Mouse (Mus musculus): ENCODE data around the gene Sh3d21. TPM values are rescaled to one million over a fixed set of nuclear protein-coding genes. Genes with fewer than 3 reads are reported as not detected.
"Not testable (repeated sequence)": the region's sequence is repeated elsewhere in the genome, so short reads cannot be mapped to it uniquely, and the experiment has no call there.

The Sh3d21 gene
- polyA plus RNA-seq, 2 experiments = 8.5 to 10.9 TPM

- no peak for DNase-seq (ENCODE audit: low spot score)
- H3K27me3 ChIP-seq (ENCODE audit: control insufficient read depth, insufficient read depth, low read length) = no peaks in the 10 kb centered on the region
- H3K4me3 ChIP-seq (replicated peaks; ENCODE audit: low read length) = no peak overlapping the region
- no peak for TF ChIP-seq POLR2A (IDR thresholded peaks at IDR 0.05; ENCODE audit: borderline replicate concordance, extremely low read depth, insufficient read depth, insufficient read length)
- 91% methylated on average over 6 of the region's 6 CpGs for WGBS
- H3K9ac ChIP-seq (ENCODE audit: low read depth, low read length, severe bottlenecking) = no peak overlapping the region
- no peaks in the 10 kb centered on the region for H3K4me1 ChIP-seq (ENCODE audit: control insufficient read depth, insufficient read depth, low read length)
- ATAC-seq (ENCODE audit: low FRiP score, low read depth) = no peak
- no peak overlapping the region for H3K27ac ChIP-seq (replicated peaks; ENCODE audit: low read depth, low read length)
- no peaks in the 10 kb centered on the region for H3K9me3 ChIP-seq (ENCODE audit: control insufficient read depth, low read length)
- no peak overlapping the region for H3K4me2 ChIP-seq (replicated peaks; ENCODE audit: low read depth, low read length, severe bottlenecking)
- peaks cover 81% of the 10 kb centered on the region for H3K36me3 ChIP-seq (ENCODE audit: control insufficient read depth, insufficient read depth, low read length)
Measured at GRCm38 (mm10) chr4:126168851-126169250, 5.6 kb upstream of the Sh3d21 start.

- no peaks in the 10 kb centered on the region for H3K9me3 ChIP-seq (ENCODE audit: control insufficient read depth, low read length)
- 81% methylated on average over 3 of the region's 3 CpGs for WGBS
- H3K27me3 ChIP-seq (ENCODE audit: control insufficient read depth, insufficient read depth, low read length) = no peaks in the 10 kb centered on the region
- peaks cover 7% of the 10 kb centered on the region; the same call in 1 of the 2 replicates for H3K4me1 ChIP-seq (ENCODE audit: control insufficient read depth, insufficient read depth, low read length)
- DNase-seq (ENCODE audit: low spot score) (no peak), ATAC-seq (ENCODE audit: low FRiP score, low read depth) (no peak)
- H3K4me2 ChIP-seq (replicated peaks; ENCODE audit: low read depth, low read length, severe bottlenecking) = no peak overlapping the region
- TF ChIP-seq POLR2A (IDR thresholded peaks at IDR 0.05; ENCODE audit: borderline replicate concordance, extremely low read depth, insufficient read depth, insufficient read length) = no peak
- peaks cover 56% of the 10 kb centered on the region for H3K36me3 ChIP-seq (ENCODE audit: control insufficient read depth, insufficient read depth, low read length)
- H3K9ac ChIP-seq (ENCODE audit: low read depth, low read length, severe bottlenecking) = no peak overlapping the region
- H3K27ac ChIP-seq (replicated peaks; ENCODE audit: low read depth, low read length) = no peak overlapping the region
- H3K4me3 ChIP-seq (replicated peaks; ENCODE audit: low read length) = no peak overlapping the region
Measured at GRCm38 (mm10) chr4:126166084-126166483, 2.8 kb upstream of the Sh3d21 start.

GRCm38 (mm10) chr4:126165092-126165491, 1.8 kb upstream of the Sh3d21 start:
- peaks cover 46% of the 10 kb centered on the region for H3K36me3 ChIP-seq (ENCODE audit: control insufficient read depth, insufficient read depth, low read length)
- H3K4me2 ChIP-seq (replicated peaks; ENCODE audit: low read depth, low read length, severe bottlenecking); H3K4me1 ChIP-seq (ENCODE audit: control insufficient read depth, insufficient read depth, low read length); H3K27ac ChIP-seq (replicated peaks; ENCODE audit: low read depth, low read length); H3K27me3 ChIP-seq (ENCODE audit: control insufficient read depth, insufficient read depth, low read length); H3K9me3 ChIP-seq (ENCODE audit: control insufficient read depth, low read length); H3K9ac ChIP-seq (ENCODE audit: low read depth, low read length, severe bottlenecking); ATAC-seq (ENCODE audit: low FRiP score, low read depth); H3K4me3 ChIP-seq (replicated peaks; ENCODE audit: low read length); DNase-seq (ENCODE audit: low spot score): not testable (repeated sequence)
- 73% methylated on average over 8 of the region's 10 CpGs for WGBS

DNA sequence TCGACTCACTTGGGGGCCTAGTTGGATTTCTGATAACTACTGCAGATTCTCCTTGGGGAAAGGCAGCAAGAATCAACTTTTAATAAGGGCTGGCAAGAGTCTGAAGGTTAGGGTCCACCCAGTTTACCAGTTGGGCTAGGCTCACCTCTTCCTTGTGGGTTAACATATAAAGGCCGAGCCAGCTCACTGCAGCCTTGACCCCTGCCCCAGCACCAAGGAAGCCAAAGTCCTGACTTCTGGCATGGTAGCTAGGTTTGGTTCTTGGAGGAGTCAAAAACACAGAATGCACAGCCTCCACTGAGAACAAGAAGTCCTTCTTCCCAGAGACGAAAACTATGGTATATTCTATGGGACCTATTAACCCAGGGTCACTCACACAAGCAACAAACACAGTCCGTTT, 394 bp upstream of the Sh3d21 start:
- Histone ChIP-seq H3K4me3 (replicated peaks; ENCODE audit: low read length) (0 out of 2 replicates have a peak overlapping the region, but pooled peaks have one; percentile 63), H3K9ac (ENCODE audit: low read depth, low read length, severe bottlenecking) (no peak overlapping the region), H3K27ac (replicated peaks; ENCODE audit: low read depth, low read length) (no peak overlapping the region), H3K9me3 (ENCODE audit: control insufficient read depth, low read length) (no peaks in the 10 kb centered on the region), H3K27me3 (ENCODE audit: control insufficient read depth, insufficient read depth, low read length) (no peaks in the 10 kb centered on the region), H3K4me1 (ENCODE audit: control insufficient read depth, insufficient read depth, low read length) (peaks cover 7% of the 10 kb centered on the region; the same call in 1 of the 2 replicates), H3K36me3 (ENCODE audit: control insufficient read depth, insufficient read depth, low read length) (peaks cover 33% of the 10 kb centered on the region), H3K4me2 (replicated peaks; ENCODE audit: low read depth, low read length, severe bottlenecking) (peak overlapping the region; percentile 99)
- 63% methylated on average over 4 of the region's 4 CpGs for WGBS
- DNase-seq (ENCODE audit: low spot score) = no peak
- TF ChIP-seq POLR2A (IDR thresholded peaks at IDR 0.05; ENCODE audit: borderline replicate concordance, extremely low read depth, insufficient read depth, insufficient read length) = no peak
- ATAC-seq (ENCODE audit: low FRiP score, low read depth) = no peak

DNA sequence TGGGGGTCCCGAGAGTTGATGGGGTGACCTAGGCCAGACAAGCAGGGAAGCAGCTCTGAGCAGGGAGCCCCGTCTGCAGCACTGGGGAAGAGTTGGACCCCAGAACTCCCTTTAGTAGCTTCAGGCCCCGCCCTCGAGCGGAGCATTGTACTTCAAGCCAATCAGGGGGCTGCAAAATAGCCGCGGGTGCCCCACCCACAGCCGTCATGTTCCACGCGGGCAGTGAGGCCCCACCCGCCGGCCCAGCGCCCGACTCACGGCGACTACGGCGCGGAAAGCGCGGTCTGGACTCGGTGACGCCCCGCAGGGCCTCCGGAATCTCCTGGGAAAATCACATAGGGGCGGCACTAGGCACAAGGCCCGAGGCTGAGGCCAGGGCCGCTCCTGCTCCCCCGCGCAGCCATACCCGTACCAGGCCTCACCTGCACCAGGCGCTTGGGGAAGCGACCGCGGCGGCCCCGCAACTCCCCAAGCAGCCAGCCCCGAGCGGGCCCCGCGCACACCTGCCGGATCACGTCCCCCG, 686 bp downstream of the Sh3d21 start:
- DNase-seq (ENCODE audit: low spot score) (peak; percentile 93), ATAC-seq (ENCODE audit: low FRiP score, low read depth) (peak; percentile 96)
- Histone ChIP-seq H3K27ac (replicated peaks; ENCODE audit: low read depth, low read length) (peak overlapping the region; percentile 82), H3K27me3 (ENCODE audit: control insufficient read depth, insufficient read depth, low read length) (no peaks in the 10 kb centered on the region), H3K4me3 (replicated peaks; ENCODE audit: low read length) (peak overlapping the region; percentile 63), H3K9me3 (ENCODE audit: control insufficient read depth, low read length) (no peaks in the 10 kb centered on the region), H3K4me2 (replicated peaks; ENCODE audit: low read depth, low read length, severe bottlenecking) (peak overlapping the region; percentile 99), H3K9ac (ENCODE audit: low read depth, low read length, severe bottlenecking) (peak overlapping the region; percentile 86), H3K4me1 (ENCODE audit: control insufficient read depth, insufficient read depth, low read length) (peaks cover 7% of the 10 kb centered on the region; the same call in 1 of the 2 replicates), H3K36me3 (ENCODE audit: control insufficient read depth, insufficient read depth, low read length) (peaks cover 22% of the 10 kb centered on the region)
- TF ChIP-seq POLR2A (IDR thresholded peaks at IDR 0.05; ENCODE audit: borderline replicate concordance, extremely low read depth, insufficient read depth, insufficient read length) = peak; percentile 64; the same call in 1 of the 2 replicates
- WGBS = 1% methylated on average over 32 of the region's 44 CpGs
